Mouse (Mus musculus) embryonic facial prominence, embryonic 10.5 days (tissue): ENCODE data around the gene Cdc20. TPM values are rescaled to one million over a fixed set of nuclear protein-coding genes. Genes with fewer than 3 reads are reported as not detected.

Experiments
- DNase-seq: peaks from one replicate; pipeline ENCODE4 v3.0.0-alpha.2; 2017; ENCODE audit warnings: low spot score
- H3K27ac ChIP-seq: fragments of 300-500 bp; sonication (generic); replicated peaks from 2 replicates; pipeline ENCODE4 v1.5.1; 2016; ENCODE audit warnings: mild to moderate bottlenecking
- H3K27me3 ChIP-seq: fragments of 300-500 bp; sonication (generic); replicated peaks from 2 replicates; pipeline ENCODE4 v1.6.1; 2016; ENCODE audit warnings: low read depth, mild to moderate bottlenecking; ENCODE audit not compliant: poor library complexity, severe bottlenecking
- H3K36me3 ChIP-seq: fragments of 300-500 bp; sonication (generic); replicated peaks from 2 replicates; pipeline ENCODE4 v1.6.1; 2016; ENCODE audit warnings: mild to moderate bottlenecking, moderate library complexity
- H3K4me1 ChIP-seq: fragments of 300-500 bp; sonication (generic); 2 replicates; pipeline ENCODE4 v1.6.1; 2016
- H3K4me3 ChIP-seq: fragments of 300-500 bp; sonication (generic); 2 replicates; pipeline ENCODE4 v1.5.1; 2016; ENCODE audit warnings: mild to moderate bottlenecking, moderate library complexity
- H3K9me3 ChIP-seq: fragments of 300-500 bp; sonication (generic); 2 replicates; pipeline ENCODE4 v1.6.1; 2016; ENCODE audit warnings: mild to moderate bottlenecking
- WGBS: fragments of 180-500 bp; shearing (Covaris S2); methylation state at CpG from one replicate; pipeline ENCODE4 v1.1.7; 2016; 5-methylcytosine and 5-hydroxymethylcytosine counted together
- polyA plus RNA-seq: library from polyadenylated mRNA; unstranded; fragments of >200 nt; fragmentation: Nextera tagmentation; extraction: Ambion mirVana; gene quantifications from 2 replicates; pipeline ENCODE4 v1.2.1, GENCODE M21; 2016

Gene Cdc20
- 402 and 411 TPM in 2 replicates for polyA plus RNA-seq

DNA sequence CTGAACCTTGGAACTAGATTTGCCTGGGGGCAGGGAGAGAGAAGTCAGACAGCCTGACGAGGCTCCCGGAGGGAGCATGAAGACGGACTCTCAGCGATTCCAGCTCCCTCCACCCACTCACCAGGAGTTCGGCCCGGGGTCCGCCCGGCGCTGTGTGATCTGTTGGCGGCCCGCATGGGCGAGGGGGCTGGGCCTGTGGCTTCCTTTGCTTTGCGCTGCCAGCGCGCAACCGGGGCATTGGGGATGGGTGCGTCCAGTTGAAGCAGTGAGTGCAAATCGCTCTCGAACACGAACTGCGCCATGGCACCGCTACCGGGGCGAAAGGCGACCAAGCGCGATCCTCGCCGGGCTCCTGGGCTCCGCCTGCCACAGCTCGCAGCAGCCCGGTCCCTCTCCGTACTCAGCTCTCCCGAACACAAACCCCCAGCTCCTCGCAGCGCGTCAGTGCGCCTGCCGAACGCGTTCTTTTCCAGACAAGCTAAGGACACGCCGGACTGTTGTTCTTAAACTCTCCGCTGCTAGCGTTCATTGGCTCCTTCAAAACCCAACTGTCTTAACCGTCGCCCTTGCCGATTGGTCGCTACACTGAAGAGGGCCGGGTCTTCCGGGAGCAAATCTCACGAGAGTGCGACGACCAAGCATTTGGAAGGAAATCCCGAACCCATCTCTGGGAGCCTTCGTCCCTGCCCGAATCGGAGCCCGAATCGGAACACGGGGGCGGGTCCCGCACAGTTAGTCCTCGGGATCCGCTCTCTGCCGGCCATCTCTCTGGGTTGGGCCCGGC is at the start of gene Cdc20:
Gene Cdc20, minus strand, starts transcription at position 533 of the 784 bp plus-strand sequence.
- peak; percentile 95 for DNase-seq
- H3K4me3 ChIP-seq, result peak within 1 kb of the TSS; percentile 80
- H3K27me3 ChIP-seq, result no peaks in the 10 kb centered on the region
- H3K27ac ChIP-seq, result peak within 1 kb of the TSS; percentile 93
- H3K36me3 ChIP-seq, result peaks cover 43% of the 10 kb centered on the region
- under 1% methylated on average over 67 of the region's 67 CpGs for WGBS
- H3K4me1 ChIP-seq, result peaks cover 41% of the 10 kb centered on the region
- H3K9me3 ChIP-seq, result no peaks in the 10 kb centered on the region

DNA sequence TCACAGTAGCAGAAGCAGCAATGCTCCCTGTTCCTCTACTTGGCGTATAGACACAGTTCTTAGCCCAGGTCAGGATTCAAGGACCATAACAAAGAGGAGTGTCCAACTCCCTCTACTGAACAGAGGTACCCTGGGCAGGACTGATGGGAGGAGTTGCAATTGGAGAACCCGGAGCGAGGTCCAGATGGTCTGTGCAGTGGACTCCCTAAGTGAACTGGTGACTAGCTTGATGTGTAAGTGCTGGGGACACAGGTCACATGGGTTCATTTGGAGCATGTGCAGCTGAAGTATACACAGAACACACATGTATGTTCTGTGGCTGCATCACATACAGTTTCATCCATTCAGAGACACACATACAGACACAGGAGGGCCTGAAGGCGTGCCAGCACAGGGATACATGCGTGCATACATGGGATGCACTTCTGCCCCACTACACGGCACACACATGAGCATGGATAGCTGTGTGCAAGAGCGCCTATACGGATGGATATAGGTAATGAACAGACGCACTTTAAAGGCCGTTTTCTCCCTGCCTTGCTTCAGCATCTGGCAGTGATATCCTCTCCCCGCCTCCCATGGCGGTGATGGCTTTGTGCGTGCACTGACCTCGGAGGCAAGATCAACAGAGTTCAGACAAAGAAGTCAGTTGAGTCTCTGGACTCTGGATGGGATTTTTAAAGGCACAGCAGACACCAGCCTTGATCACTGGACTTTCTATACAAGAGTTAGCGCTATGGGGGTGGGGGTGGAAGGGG is 39.8 kb upstream of the Cdc20 start:
- Histone ChIP-seq H3K36me3 (no peaks in the 10 kb centered on the region), H3K27ac (peak overlapping the region; percentile 85), H3K9me3 (no peaks in the 10 kb centered on the region), H3K4me3 (no peak overlapping the region), H3K27me3 (no peaks in the 10 kb centered on the region), H3K4me1 (peaks cover 38% of the 10 kb centered on the region)
- peak; percentile 68 for DNase-seq
- WGBS, result 32% methylated on average over 15 of the region's 15 CpGs

DNA sequence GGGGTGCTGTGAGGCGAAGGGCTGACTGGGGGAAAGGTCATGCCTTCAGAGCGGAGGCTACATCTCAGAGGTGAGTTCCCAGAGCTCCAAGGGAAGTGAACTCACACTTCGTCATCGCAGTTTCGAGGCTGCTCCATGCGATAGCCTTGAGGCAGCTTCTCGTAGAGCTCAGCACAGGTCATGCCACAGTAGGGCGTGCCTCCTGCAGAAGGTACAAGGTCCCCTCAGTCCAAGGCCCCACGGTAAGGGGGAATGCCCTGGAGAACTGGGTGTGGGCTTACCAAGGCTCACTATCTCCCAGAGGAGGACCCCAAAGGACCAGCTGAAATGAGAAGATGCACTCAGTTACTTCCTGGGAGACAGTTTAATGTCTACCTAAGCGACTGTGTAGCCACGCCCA is 35.5 kb upstream of the Cdc20 start:
- peak overlapping the region; percentile 40; the same call in 1 of the 2 replicates for H3K27ac ChIP-seq
- peaks cover 41% of the 10 kb centered on the region for H3K4me1 ChIP-seq
- no peaks in the 10 kb centered on the region for H3K27me3 ChIP-seq
- H3K4me3 ChIP-seq, result no peak overlapping the region
- no peaks in the 10 kb centered on the region for H3K36me3 ChIP-seq
- 82% methylated on average over 11 of the region's 11 CpGs for WGBS
- peaks cover 7% of the 10 kb centered on the region; the same call in 1 of the 2 replicates for H3K9me3 ChIP-seq
- DNase-seq, result no peak

DNA sequence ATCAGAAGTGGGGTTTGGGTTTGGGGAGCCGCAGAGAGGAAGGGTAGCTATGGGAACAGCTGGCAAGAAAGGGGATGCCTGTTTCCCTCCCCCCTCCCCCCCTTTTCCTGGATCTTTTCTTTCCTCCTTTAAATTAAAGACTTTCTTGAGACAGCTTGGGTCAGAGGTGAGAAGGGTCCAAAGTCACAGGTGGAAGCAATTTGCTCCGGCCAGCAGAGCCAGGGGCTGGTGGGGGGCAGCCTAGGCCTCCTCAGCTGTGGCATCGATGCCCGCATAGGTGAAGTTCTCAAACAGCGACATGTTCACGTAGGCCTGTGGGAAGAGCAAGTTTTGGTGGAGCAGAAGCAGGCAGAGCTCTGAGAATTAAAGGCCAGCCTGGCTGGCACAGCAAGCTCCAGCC is 34.1 kb upstream of the Cdc20 start:
- H3K27me3 ChIP-seq, result no peaks in the 10 kb centered on the region
- no peaks in the 10 kb centered on the region for H3K36me3 ChIP-seq
- H3K4me3 ChIP-seq, result 0 out of 2 replicates have a peak overlapping the region, but pooled peaks have one; percentile 14
- 28% methylated on average over 6 of the region's 6 CpGs for WGBS
- peaks cover 7% of the 10 kb centered on the region; the same call in 1 of the 2 replicates for H3K9me3 ChIP-seq
- H3K27ac ChIP-seq, result peak overlapping the region; percentile 80
- H3K4me1 ChIP-seq, result peaks cover 27% of the 10 kb centered on the region
- DNase-seq, result peak; percentile 62

DNA sequence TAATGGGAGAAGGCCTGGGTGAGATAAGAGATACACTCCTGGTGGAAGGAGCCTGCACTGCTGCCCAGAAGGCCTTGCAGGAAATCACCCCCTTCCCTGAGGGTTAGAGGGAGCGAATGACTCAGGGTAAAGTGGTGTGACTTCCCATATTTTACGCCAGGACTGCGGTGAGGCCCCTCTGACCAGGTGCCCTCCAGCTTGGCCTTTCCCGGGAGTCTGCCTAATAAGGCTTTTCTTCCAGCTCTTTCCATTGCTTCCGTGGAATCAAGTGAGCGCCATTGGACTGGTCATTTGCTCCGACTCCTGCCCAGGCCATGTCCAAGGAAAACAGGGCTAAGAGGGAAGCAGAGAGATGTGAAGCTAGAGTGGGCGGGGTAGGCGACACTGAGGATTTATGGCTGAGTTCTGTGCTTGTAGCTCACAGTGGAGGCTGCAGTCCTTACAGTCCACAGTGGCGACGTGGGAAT is 28.6 kb upstream of the Cdc20 start:
- peak; percentile 39 for DNase-seq
- Histone ChIP-seq H3K4me1 (peaks cover 17% of the 10 kb centered on the region), H3K27ac (no peak overlapping the region; the same call in 1 of the 2 replicates), H3K4me3 (no peak overlapping the region), H3K36me3 (no peaks in the 10 kb centered on the region), H3K9me3 (peaks cover 7% of the 10 kb centered on the region; the same call in 1 of the 2 replicates), H3K27me3 (no peaks in the 10 kb centered on the region)
- 54% methylated on average over 11 of the region's 11 CpGs for WGBS

DNA sequence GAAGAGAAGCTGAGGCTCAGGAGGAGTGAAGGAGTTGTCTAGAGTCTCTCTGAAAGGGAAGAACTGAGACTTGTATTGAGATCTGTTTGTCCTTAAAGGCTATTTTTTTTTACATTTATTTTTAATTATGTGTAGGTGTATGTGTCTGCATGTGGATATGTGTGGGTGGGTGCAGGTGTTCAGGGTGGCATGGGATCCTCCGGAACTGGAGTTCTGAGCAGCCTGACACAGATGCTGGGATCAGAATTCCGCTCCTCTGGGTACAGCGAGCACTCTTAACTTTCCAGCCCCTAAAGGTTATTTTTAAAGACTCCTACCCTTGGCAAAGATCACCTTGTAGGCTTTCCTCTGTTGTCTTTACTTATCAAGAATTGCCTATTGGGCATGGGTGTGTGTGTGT is 27.8 kb upstream of the Cdc20 start:
- Histone ChIP-seq H3K4me1 (peaks cover 10% of the 10 kb centered on the region), H3K27me3 (no peaks in the 10 kb centered on the region), H3K4me3 (no peak overlapping the region), H3K36me3 (no peaks in the 10 kb centered on the region), H3K27ac (no peak overlapping the region), H3K9me3 (peaks cover 7% of the 10 kb centered on the region; the same call in 1 of the 2 replicates)
- DNase-seq, result no peak
- 91% methylated on average over 3 of the region's 3 CpGs for WGBS

DNA sequence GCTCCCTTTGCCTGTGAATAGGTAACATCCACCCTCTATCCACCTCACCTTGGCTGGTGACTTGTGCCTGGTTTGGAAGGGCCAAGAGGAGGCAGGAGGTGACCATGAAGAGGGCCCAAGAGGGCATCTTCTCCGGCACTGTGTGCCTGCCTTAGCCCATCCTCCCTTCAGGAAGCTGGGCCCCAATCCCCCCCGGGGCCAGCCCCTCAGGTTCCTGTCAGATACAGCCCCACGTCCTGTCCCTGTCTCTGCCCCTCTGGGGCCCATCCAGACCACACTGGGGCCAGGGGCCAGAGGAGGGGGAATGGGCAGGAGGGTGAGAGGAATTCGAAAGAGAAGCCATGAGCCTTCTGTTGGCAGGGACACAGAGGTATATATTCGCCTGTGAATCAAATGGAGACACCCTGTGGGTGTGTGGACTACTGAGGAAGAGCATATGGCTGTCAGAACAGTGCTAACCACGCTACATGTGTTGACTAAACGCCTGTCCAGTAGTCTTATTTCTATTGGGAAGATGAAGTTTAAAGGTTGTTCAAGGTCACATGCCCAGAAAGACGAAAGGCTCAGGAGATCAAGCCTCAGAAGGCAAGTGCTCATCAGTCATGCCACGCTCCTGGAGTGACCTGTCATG is 20.3 kb upstream of the Cdc20 start, which contains the start of gene Mpl:
Gene Mpl, minus strand, starts transcription at position 169 of the 631 bp plus-strand sequence.
- H3K27me3 ChIP-seq, result no peaks in the 10 kb centered on the region
- no peak within 1 kb of the TSS for H3K4me3 ChIP-seq
- peaks cover 5% of the 10 kb centered on the region; the same call in 1 of the 2 replicates for H3K4me1 ChIP-seq
- no peak for DNase-seq
- 74% methylated on average over 9 of the region's 9 CpGs for WGBS
- H3K27ac ChIP-seq, result 0 out of 2 replicates have a peak within 1 kb of the TSS, but pooled peaks have one; percentile 19
- no peaks in the 10 kb centered on the region for H3K9me3 ChIP-seq
- no peaks in the 10 kb centered on the region for H3K36me3 ChIP-seq

DNA sequence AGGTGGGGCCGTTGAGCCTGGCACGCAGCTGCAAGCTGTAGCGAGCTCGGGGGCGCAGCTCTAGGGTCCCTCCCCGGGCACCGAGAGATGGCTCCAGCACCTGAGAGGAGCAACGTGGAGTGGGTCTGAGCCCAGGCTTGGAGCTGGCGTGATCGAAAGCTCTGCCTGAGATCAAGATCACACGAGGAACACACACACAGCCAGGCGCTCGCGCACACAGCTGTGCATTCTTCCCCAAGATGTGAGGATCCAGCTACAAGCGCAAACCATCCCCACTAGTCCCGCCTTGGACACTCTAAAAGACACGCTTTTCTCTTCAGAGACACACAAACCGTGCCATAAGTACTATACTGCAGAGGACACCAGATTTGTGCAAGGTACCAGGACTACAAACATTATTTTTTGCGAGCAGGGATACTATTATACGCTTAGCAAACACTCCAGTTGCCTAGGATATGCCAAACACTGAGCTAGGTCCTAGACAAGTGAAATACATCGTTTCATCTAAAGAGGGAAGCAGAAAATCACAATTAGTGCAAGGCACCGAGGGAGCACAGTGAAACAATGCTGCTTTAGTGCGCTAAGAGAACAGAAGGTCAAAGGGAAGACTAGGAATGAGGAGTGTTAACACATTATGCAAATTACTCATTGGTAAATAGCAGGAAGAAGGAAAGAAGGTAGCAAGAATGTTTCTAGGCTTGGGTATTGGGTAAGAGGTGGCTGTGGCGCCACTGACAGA is 9.4 kb upstream of the Cdc20 start:
- Histone ChIP-seq H3K27ac (peak overlapping the region; percentile 73), H3K4me1 (peaks cover 21% of the 10 kb centered on the region), H3K9me3 (no peaks in the 10 kb centered on the region), H3K27me3 (0 out of 2 replicates have a peak, but pooled peaks cover 7% of the 10 kb centered on the region), H3K4me3 (peak overlapping the region; percentile 59), H3K36me3 (no peaks in the 10 kb centered on the region)
- WGBS, result 19% methylated on average over 24 of the region's 24 CpGs
- DNase-seq, result peak; percentile 46

DNA sequence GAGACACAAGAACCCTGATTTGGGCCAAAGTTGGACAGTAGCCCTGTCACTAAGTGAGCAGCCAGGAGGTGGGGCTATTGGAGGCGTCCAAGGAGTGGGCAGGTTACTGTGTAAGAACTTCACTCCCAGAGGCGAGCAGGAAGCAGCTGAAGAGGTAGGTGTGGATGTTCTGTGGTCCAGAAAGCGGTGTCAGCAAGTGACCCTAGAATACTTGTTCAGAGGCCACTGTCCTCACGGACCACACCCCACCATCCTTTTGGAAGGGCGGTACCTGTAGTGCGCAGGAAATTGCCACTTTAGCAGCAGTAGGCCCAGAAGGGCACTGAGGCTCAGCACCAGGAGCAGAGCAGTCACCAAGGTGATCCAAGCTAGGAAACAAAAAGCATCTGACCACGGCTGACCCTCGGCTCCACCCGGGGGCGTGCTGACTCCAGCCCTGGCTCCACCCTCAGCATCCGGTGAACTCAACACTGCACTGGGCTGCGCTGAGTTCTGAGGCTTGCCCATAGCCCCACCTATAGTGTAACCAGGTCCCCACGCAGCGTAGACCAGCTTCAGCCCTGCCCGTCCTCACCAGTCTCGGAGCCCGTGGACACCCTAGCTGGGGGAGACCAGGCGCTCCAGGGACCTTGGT is 8.7 kb upstream of the Cdc20 start:
- no peaks in the 10 kb centered on the region for H3K9me3 ChIP-seq
- peak; percentile 80 for DNase-seq
- peak overlapping the region; percentile 59 for H3K4me3 ChIP-seq
- peaks cover 21% of the 10 kb centered on the region for H3K4me1 ChIP-seq
- H3K36me3 ChIP-seq, result no peaks in the 10 kb centered on the region
- peak overlapping the region; percentile 73 for H3K27ac ChIP-seq
- WGBS, result 17% methylated on average over 18 of the region's 18 CpGs
- H3K27me3 ChIP-seq, result 0 out of 2 replicates have a peak, but pooled peaks cover 7% of the 10 kb centered on the region

DNA sequence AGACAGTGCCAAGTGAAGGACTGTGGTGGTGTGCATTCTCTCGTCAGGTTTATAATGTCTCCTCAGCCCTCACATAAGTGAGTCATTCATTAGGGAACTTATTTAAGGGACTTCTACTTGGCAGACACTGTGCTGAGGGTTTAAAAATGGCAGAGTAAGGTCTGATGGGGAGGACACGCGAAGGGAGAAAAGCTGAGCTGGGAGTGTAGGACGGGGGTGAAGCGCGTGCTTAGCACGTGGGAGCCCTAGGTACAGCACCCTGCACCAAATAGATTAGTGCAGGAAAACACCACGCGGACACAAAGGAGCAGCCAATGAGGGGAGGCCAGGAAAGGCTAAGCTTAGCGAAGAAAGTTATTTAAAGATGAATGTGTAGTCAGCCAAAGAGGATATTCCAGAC is 7.9 kb upstream of the Cdc20 start:
- Histone ChIP-seq H3K27ac (no peak overlapping the region), H3K4me3 (no peak overlapping the region), H3K4me1 (peaks cover 21% of the 10 kb centered on the region), H3K9me3 (no peaks in the 10 kb centered on the region), H3K36me3 (no peaks in the 10 kb centered on the region), H3K27me3 (0 out of 2 replicates have a peak, but pooled peaks cover 7% of the 10 kb centered on the region)
- 88% methylated on average over 10 of the region's 10 CpGs for WGBS
- no peak for DNase-seq

DNA sequence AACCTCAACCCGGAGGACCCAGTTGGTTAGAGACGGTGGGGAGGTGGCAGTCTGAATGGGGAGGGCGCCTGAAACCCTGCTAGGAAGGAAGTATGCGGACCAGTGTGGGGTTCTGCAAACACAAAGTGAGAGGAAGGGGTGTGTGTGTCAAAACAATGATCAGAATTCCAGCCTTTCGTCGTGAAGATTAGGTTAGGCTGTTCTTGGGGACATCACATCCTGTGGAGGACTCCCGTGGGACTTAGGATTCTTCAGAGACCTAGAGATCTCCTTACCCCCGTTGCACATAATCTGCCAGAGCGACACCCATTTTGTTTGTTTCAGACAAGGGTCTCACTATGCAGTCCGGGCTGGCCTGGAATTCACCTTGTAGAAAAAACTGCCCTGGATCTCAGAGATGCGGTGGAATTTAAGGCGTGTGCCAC is 689 bp upstream of the Cdc20 start:
- Histone ChIP-seq H3K4me1 (peaks cover 35% of the 10 kb centered on the region), H3K9me3 (no peaks in the 10 kb centered on the region), H3K27me3 (no peaks in the 10 kb centered on the region), H3K36me3 (peaks cover 35% of the 10 kb centered on the region), H3K4me3 (peak overlapping the region; percentile 80), H3K27ac (peak overlapping the region; percentile 93)
- 9% methylated on average over 12 of the region's 12 CpGs for WGBS
- peak; percentile 56 for DNase-seq
